Mouse (Mus musculus) WW6 (cell line): ENCODE measurements around the gene Twnk.

ENCODE experiments used
- DNase-seq: peaks from one replicate; pipeline ENCODE4 v3.0.0-alpha.2; 2013; ENCODE audit warnings: low read depth, low spot score

The Twnk gene

GRCm38 (mm10) chr19:45049523-45049922 is 44.1 kb downstream of the Twnk start:
- DNase-seq = no peak

GRCm38 (mm10) chr19:45053451-45053850 is 48.0 kb downstream of the Twnk start:
- no peak for DNase-seq

- DNase-seq = no peak
Measured at GRCm38 (mm10) chr19:45054892-45055690, 49.6 kb downstream of the Twnk start.

GRCm38 (mm10) chr19:45056364-45056763 is 50.9 kb downstream of the Twnk start:
- no peak for DNase-seq

- DNase-seq = no peak
Measured at GRCm38 (mm10) chr19:45056908-45057698, 51.6 kb downstream of the Twnk start.

GRCm38 (mm10) chr19:45057724-45058112 is 52.3 kb downstream of the Twnk start:
- DNase-seq = no peak

GRCm38 (mm10) chr19:45058113-45058839 is 52.8 kb downstream of the Twnk start:
- DNase-seq = peak; percentile 92

- DNase-seq = no peak
Measured at GRCm38 (mm10) chr19:45058841-45059240, 53.4 kb downstream of the Twnk start.
